Mouse (Mus musculus): ENCODE results near the gene Sox1.

Gene Sox1

GRCm38 (mm10) chr8:12389801-12390639, 5.1 kb upstream of the Sox1 start:
- DNase-seq = no peak

GRCm38 (mm10) chr8:12390640-12391365, 4.3 kb upstream of the Sox1 start:
- no peak for DNase-seq

GRCm38 (mm10) chr8:12391366-12392250, 3.5 kb upstream of the Sox1 start:
- no peak for DNase-seq

GRCm38 (mm10) chr8:12392801-12393200, 2.3 kb upstream of the Sox1 start:
- no peak for DNase-seq

GRCm38 (mm10) chr8:12394385-12395000, 602 bp upstream of the Sox1 start:
- DNase-seq = no peak

GRCm38 (mm10) chr8:12396501-12397345, 1.6 kb downstream of the Sox1 start:
- no peak for DNase-seq

- no peak for DNase-seq
These were observed 2.3 kb downstream of the Sox1 start for GRCm38 (mm10) chr8:12397346-12397925.

- DNase-seq = no peak
These were observed 3.2 kb downstream of the Sox1 start for GRCm38 (mm10) chr8:12398011-12398945.

- no peak for DNase-seq
These were observed 4.5 kb downstream of the Sox1 start for GRCm38 (mm10) chr8:12399421-12400205.

GRCm38 (mm10) chr8:12400611-12401390, 5.7 kb downstream of the Sox1 start:
- DNase-seq = no peak

- no peak for DNase-seq
These were observed 6.5 kb downstream of the Sox1 start for GRCm38 (mm10) chr8:12401391-12402270.

GRCm38 (mm10) chr8:12402709-12403108, 7.6 kb downstream of the Sox1 start:
- DNase-seq = no peak

GRCm38 (mm10) chr8:12408020-12408419, 12.9 kb downstream of the Sox1 start:
- no peak for DNase-seq

- DNase-seq = no peak
These were observed 14.9 kb downstream of the Sox1 start for GRCm38 (mm10) chr8:12409976-12410375.

- DNase-seq = no peak
These were observed 22.0 kb downstream of the Sox1 start for GRCm38 (mm10) chr8:12417056-12417455.

GRCm38 (mm10) chr8:12420537-12420936, 25.4 kb downstream of the Sox1 start:
- DNase-seq = no peak

GRCm38 (mm10) chr8:12425906-12426305, 30.8 kb downstream of the Sox1 start:
- no peak for DNase-seq

Measured in cerebellum, adult 9-10 months (tissue).